Mouse (Mus musculus): ENCODE results near the gene Dcpp3. TPM values are rescaled to one million over a fixed set of nuclear protein-coding genes. Genes with fewer than 3 reads are reported as not detected.

Gene Dcpp3
- polyA plus RNA-seq, 1 experiment, result not detected

- peaks cover 4% of the 10 kb centered on the region for H3K27me3 ChIP-seq (ENCODE audit: control insufficient read depth, insufficient read depth, insufficient read length)
- H3K4me2 ChIP-seq (ENCODE audit: low read depth), result no peak overlapping the region
- TF ChIP-seq MYOD1 (IDR thresholded peaks at IDR 0.05; ENCODE audit: control insufficient read depth in 1 of 3, insufficient read length in 2 of 3, low read depth in 2 of 3), result peak in 1 of 3 experiments; percentile 14
- TF ChIP-seq MYOG (IDR thresholded peaks at IDR 0.05; ENCODE audit: control insufficient read depth in 1 of 3, insufficient read depth in 1 of 3, insufficient read length in 2 of 3, low read depth in 2 of 3), result no peak
- no peak overlapping the region for H3K4me3 ChIP-seq
- H3K79me2 ChIP-seq (ENCODE audit: control insufficient read depth, insufficient read depth), result no peaks in the 10 kb centered on the region
- no peak overlapping the region for H3ac ChIP-seq (ENCODE audit: control insufficient read depth, insufficient read length)
- no peaks in the 10 kb centered on the region for H3K36me3 ChIP-seq (ENCODE audit: control insufficient read depth, insufficient read depth)
Observed at GRCm38 (mm10) chr17:23965805-23966425, 48.7 kb downstream of the Dcpp3 start.

- no peaks in the 10 kb centered on the region for H3K79me2 ChIP-seq (ENCODE audit: control insufficient read depth, insufficient read depth)
- TF ChIP-seq TCF3 (IDR thresholded peaks at IDR 0.05; ENCODE audit: insufficient read length, low read depth), result no peak
- no peak for TF ChIP-seq CEBPB (IDR thresholded peaks at IDR 0.05; ENCODE audit: insufficient read depth, poor library complexity, severe bottlenecking)
- no peak for TF ChIP-seq MAX (IDR thresholded peaks at IDR 0.05; ENCODE audit: low read depth)
- TF ChIP-seq USF1 (IDR thresholded peaks at IDR 0.05; ENCODE audit: low read depth), result no peak
- TF ChIP-seq TCF12 (IDR thresholded peaks at IDR 0.05; ENCODE audit: insufficient read depth, poor library complexity, severe bottlenecking), result no peak
- TF ChIP-seq MYOD1 (IDR thresholded peaks at IDR 0.05; ENCODE audit: control insufficient read depth in 1 of 3, insufficient read length in 2 of 3, low read depth in 2 of 3), result no peak
- no peak for TF ChIP-seq POLR2AphosphoS2 (IDR thresholded peaks at IDR 0.05; ENCODE audit: insufficient read length, low read depth)
- H3K4me2 ChIP-seq (ENCODE audit: low read depth), result no peak overlapping the region
- H3K4me3 ChIP-seq, result no peak overlapping the region
- no peak overlapping the region for H3ac ChIP-seq (ENCODE audit: control insufficient read depth, insufficient read length)
- peaks cover 4% of the 10 kb centered on the region for H3K27me3 ChIP-seq (ENCODE audit: control insufficient read depth, insufficient read depth, insufficient read length)
- no peaks in the 10 kb centered on the region for H3K36me3 ChIP-seq (ENCODE audit: control insufficient read depth, insufficient read depth)
Observed at GRCm38 (mm10) chr17:23966658-23967401, 49.6 kb downstream of the Dcpp3 start.

GRCm38 (mm10) chr17:23968780-23969179, 51.5 kb downstream of the Dcpp3 start:
- Histone ChIP-seq H3K27me3 (ENCODE audit: control insufficient read depth, insufficient read depth, insufficient read length) (peaks cover 4% of the 10 kb centered on the region), H3ac (ENCODE audit: control insufficient read depth, insufficient read length) (no peak overlapping the region), H3K4me3 (no peak overlapping the region), H3K4me2 (ENCODE audit: low read depth) (no peak overlapping the region), H3K79me2 (ENCODE audit: control insufficient read depth, insufficient read depth) (no peaks in the 10 kb centered on the region), H3K36me3 (ENCODE audit: control insufficient read depth, insufficient read depth) (no peaks in the 10 kb centered on the region)
- no peak for TF ChIP-seq SRF (IDR thresholded peaks at IDR 0.05; ENCODE audit: control insufficient read depth, insufficient read length, low read depth)
- TF ChIP-seq CEBPB (IDR thresholded peaks at IDR 0.05; ENCODE audit: insufficient read depth, poor library complexity, severe bottlenecking), result no peak

Other genes starting within 250 kb of the Dcpp3 start
- 199 TPM for gene Hcfc1r1, start 243.9 kb upstream of the Dcpp3 start, polyA plus RNA-seq (2012; fragmentation: generic; extraction: Trizol)
- gene Thoc6, start 243.6 kb upstream of the Dcpp3 start, polyA plus RNA-seq (2012; fragmentation: generic; extraction: Trizol), result 30.1 TPM
- 328 TPM for gene Tnfrsf12a, start 240.0 kb upstream of the Dcpp3 start, polyA plus RNA-seq (2012; fragmentation: generic; extraction: Trizol)
- gene Cldn6, start 238.2 kb upstream of the Dcpp3 start, polyA plus RNA-seq (2012; fragmentation: generic; extraction: Trizol), result not detected
- gene Cldn9, start 233.4 kb upstream of the Dcpp3 start, polyA plus RNA-seq (2012; fragmentation: generic; extraction: Trizol), result 0.24 TPM
- 0.40 TPM for gene 1520401A03Rik, start 194.7 kb upstream of the Dcpp3 start, polyA plus RNA-seq (2012; fragmentation: generic; extraction: Trizol)
- gene Pkmyt1, start 191.1 kb upstream of the Dcpp3 start, polyA plus RNA-seq (2012; fragmentation: generic; extraction: Trizol), result 11.5 TPM
- 15.4 TPM for gene Paqr4, start 176.6 kb upstream of the Dcpp3 start, polyA plus RNA-seq (2012; fragmentation: generic; extraction: Trizol)
- 0.88 TPM for gene Kremen2, start 171.6 kb upstream of the Dcpp3 start, polyA plus RNA-seq (2012; fragmentation: generic; extraction: Trizol)
- gene Flywch1, start 145.9 kb upstream of the Dcpp3 start, polyA plus RNA-seq (2012; fragmentation: generic; extraction: Trizol), result 43.5 TPM
- 0.42 TPM for gene Flywch2, start 131.4 kb upstream of the Dcpp3 start, polyA plus RNA-seq (2012; fragmentation: generic; extraction: Trizol)
- gene Srrm2, start 126.9 kb upstream of the Dcpp3 start, polyA plus RNA-seq (2012; fragmentation: generic; extraction: Trizol), result 58.2 TPM
- gene Elob, start 88.3 kb upstream of the Dcpp3 start, polyA plus RNA-seq (2012; fragmentation: generic; extraction: Trizol), result 986 TPM
- gene Prss33, start 81.4 kb upstream of the Dcpp3 start, polyA plus RNA-seq (2012; fragmentation: generic; extraction: Trizol), result not detected
- 0.04 TPM for gene Prss32, start 73.6 kb upstream of the Dcpp3 start, polyA plus RNA-seq (2012; fragmentation: generic; extraction: Trizol)
- gene Prss41, start 73.3 kb upstream of the Dcpp3 start, polyA plus RNA-seq (2012; fragmentation: generic; extraction: Trizol), result 0.05 TPM
- gene Prss21, start 49.4 kb upstream of the Dcpp3 start, polyA plus RNA-seq (2012; fragmentation: generic; extraction: Trizol), result not detected
- not detected for gene Dcpp1, start 36.6 kb upstream of the Dcpp3 start, polyA plus RNA-seq (2012; fragmentation: generic; extraction: Trizol)
- gene Dcpp2, start 36.6 kb upstream of the Dcpp3 start, polyA plus RNA-seq (2012; fragmentation: generic; extraction: Trizol), result not detected
- gene Sbp, start 24.2 kb downstream of the Dcpp3 start, polyA plus RNA-seq (2012; fragmentation: generic; extraction: Trizol), result not detected
- gene Sbpl, start 37.8 kb downstream of the Dcpp3 start, polyA plus RNA-seq (2012; fragmentation: generic; extraction: Trizol), result not detected
- gene Prss30, start 63.1 kb downstream of the Dcpp3 start, polyA plus RNA-seq (2012; fragmentation: generic; extraction: Trizol), result 0.06 TPM
- 0.04 TPM for gene Prss22, start 80.6 kb downstream of the Dcpp3 start, polyA plus RNA-seq (2012; fragmentation: generic; extraction: Trizol)
- 0.14 TPM for gene Prss27, start 120.7 kb downstream of the Dcpp3 start, polyA plus RNA-seq (2012; fragmentation: generic; extraction: Trizol)
- 41.5 TPM for gene Kctd5, start 156.0 kb downstream of the Dcpp3 start, polyA plus RNA-seq (2012; fragmentation: generic; extraction: Trizol)
- 10.1 TPM for gene Pdpk1, start 233.5 kb downstream of the Dcpp3 start, polyA plus RNA-seq (2012; fragmentation: generic; extraction: Trizol)
- 29.8 TPM for gene Amdhd2, start 246.3 kb downstream of the Dcpp3 start, polyA plus RNA-seq (2012; fragmentation: generic; extraction: Trizol)